Mouse (Mus musculus): ENCODE measurements around the gene Pxmp4. TPM values are rescaled to one million over a fixed set of nuclear protein-coding genes. Genes with fewer than 3 reads are reported as not detected.
A peak's percentile ranks its signal among the peaks of the same experiment; 100 is the strongest.

Pxmp4 gene
- polyA plus RNA-seq, 1 experiment from 2014 or later = 14.5 TPM

DNA sequence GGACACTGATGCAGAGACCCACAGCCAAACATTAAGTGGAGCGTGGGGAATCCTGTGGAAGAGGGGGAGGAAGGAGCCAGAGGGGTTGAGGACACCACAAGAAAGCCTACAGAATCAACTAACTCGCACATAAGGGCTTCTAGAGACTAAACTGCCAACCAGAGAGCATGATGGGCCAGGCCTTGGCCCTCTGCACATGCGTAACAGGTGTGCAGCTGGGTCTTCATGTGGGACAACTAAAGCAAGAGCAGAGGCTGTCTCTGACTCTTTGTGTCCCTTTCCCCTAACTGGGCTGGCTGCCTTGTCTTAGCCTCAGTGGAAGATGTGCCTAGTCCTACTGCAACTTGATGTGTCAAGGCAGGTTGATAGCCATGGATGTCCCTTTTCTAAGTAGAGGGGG, 13.6 kb upstream of the Pxmp4 start:
- Histone ChIP-seq H3K4me2 (ENCODE audit: low read depth) (no peak overlapping the region), H3K9ac (ENCODE audit: low read length) (no peak overlapping the region), H3K9me3 (ENCODE audit: control insufficient read depth, low read length) (no peaks in the 10 kb centered on the region), H3K27me3 (ENCODE audit: control insufficient read depth, insufficient read depth, low read length) (no peaks in the 10 kb centered on the region), H3K4me1 (ENCODE audit: control insufficient read depth, insufficient read depth, low read length) (no peaks in the 10 kb centered on the region; the same call in 1 of the 2 replicates), H3K27ac (ENCODE audit: low read depth, low read length) (no peak overlapping the region), H3K36me3 (ENCODE audit: control insufficient read depth, insufficient read depth, low read length) (no peaks in the 10 kb centered on the region), H3K4me3 (ENCODE audit: low read depth, low read length) (no peak overlapping the region)
- ATAC-seq (ENCODE audit: insufficient read depth, low FRiP score, low TSS enrichment) = no peak
- no peak for DNase-seq (ENCODE audit: low spot score)
- WGBS = 93% methylated on average over 3 of the region's 3 CpGs

- Histone ChIP-seq H3K36me3 (ENCODE audit: control insufficient read depth, insufficient read depth, low read length) (no peaks in the 10 kb centered on the region), H3K4me1 (ENCODE audit: control insufficient read depth, insufficient read depth, low read length) (no peaks in the 10 kb centered on the region; the same call in 1 of the 2 replicates), H3K27ac (ENCODE audit: low read depth, low read length) (no peak overlapping the region), H3K4me2 (ENCODE audit: low read depth) (no peak overlapping the region), H3K9me3 (ENCODE audit: control insufficient read depth, low read length) (no peaks in the 10 kb centered on the region), H3K9ac (ENCODE audit: low read length) (no peak overlapping the region), H3K27me3 (ENCODE audit: control insufficient read depth, insufficient read depth, low read length) (no peaks in the 10 kb centered on the region), H3K4me3 (ENCODE audit: low read depth, low read length) (no peak overlapping the region)
- 95% methylated on average over 5 of the region's 5 CpGs for WGBS
- ATAC-seq (ENCODE audit: insufficient read depth, low FRiP score, low TSS enrichment) (no peak), DNase-seq (ENCODE audit: low spot score) (no peak)
Measured at GRCm38 (mm10) chr2:154615674-154616073, 12.2 kb upstream of the Pxmp4 start.

GRCm38 (mm10) chr2:154614841-154615576, 11.5 kb upstream of the Pxmp4 start:
- no peaks in the 10 kb centered on the region; the same call in 1 of the 2 replicates for H3K4me1 ChIP-seq (ENCODE audit: control insufficient read depth, insufficient read depth, low read length)
- no peaks in the 10 kb centered on the region for H3K36me3 ChIP-seq (ENCODE audit: control insufficient read depth, insufficient read depth, low read length)
- WGBS = 74% methylated on average over 19 of the region's 19 CpGs
- no peak overlapping the region for H3K4me2 ChIP-seq (ENCODE audit: low read depth)
- no peak overlapping the region for H3K9ac ChIP-seq (ENCODE audit: low read length)
- ATAC-seq (ENCODE audit: insufficient read depth, low FRiP score, low TSS enrichment) (no peak), DNase-seq (ENCODE audit: low spot score) (no peak)
- no peaks in the 10 kb centered on the region for H3K27me3 ChIP-seq (ENCODE audit: control insufficient read depth, insufficient read depth, low read length)
- no peak overlapping the region; the same call in 1 of the 2 replicates for H3K27ac ChIP-seq (ENCODE audit: low read depth, low read length)
- no peaks in the 10 kb centered on the region for H3K9me3 ChIP-seq (ENCODE audit: control insufficient read depth, low read length)
- no peak overlapping the region for H3K4me3 ChIP-seq (ENCODE audit: low read depth, low read length)

DNA sequence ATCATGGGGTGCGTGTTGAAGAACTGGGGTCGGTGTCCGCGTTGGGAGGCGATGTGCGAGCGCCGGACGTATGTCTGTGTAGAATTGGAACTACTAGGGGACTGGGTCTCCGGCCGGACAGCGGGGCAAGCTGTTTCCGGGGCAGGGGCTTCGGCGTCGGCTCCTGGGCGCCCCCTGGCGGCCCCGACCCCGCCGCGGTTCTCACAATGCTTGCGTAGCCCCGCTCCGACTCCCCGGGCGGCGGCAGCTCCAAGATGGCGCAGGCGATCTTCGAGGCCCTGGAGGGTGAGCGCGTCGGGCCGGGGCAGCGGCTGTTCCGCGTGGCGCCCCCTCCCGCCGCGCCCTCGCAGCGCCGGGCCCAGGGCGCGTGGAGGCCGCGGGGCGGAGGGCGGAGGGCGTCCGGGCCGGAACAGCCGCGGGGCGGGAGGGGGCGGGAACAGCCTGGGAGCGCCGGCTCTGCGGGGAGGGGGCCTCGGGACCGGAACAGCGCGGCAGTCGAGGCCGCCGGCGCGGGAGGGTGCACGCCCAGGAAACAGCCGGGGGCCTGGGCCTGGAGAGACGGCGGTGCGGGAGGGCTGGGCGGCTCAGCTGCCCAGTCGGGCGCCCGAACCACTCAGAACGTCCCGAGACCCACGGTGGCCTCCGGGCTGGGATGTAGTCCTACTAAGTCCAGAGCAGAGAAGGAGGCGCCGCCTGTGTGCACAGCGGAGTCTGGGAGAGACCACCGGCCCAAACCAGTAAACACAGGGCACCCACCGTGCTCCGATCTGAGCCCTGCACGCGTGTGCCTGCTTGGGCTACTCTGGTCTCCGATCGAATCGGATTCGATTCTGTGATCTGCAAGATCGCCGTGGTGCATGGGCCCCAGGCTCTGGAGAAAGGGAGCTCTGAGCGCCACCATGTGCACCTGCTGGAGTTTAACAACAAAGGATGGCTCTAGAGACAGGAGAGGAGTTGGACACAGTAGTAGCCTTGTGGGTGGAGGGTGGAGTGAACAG, 9.9 kb upstream of the Pxmp4 start, which contains the start of the genes Zfp341 and 4930519P11Rik:
Zfp341 (plus strand) TSS at position 180 of the 998 bp plus-strand sequence.
4930519P11Rik (minus strand) TSS at position 320 of the 998 bp plus-strand sequence.
- under 1% methylated on average over 81 of the region's 98 CpGs for WGBS
- DNase-seq (ENCODE audit: low spot score) = peak; percentile 98
- Histone ChIP-seq H3K36me3 (ENCODE audit: control insufficient read depth, insufficient read depth, low read length) (no peaks in the 10 kb centered on the region), H3K4me3 (ENCODE audit: low read depth, low read length) (peak within 1 kb of the TSS; percentile 55), H3K9ac (ENCODE audit: low read length) (peak within 1 kb of the TSS; percentile 87), H3K27ac (ENCODE audit: low read depth, low read length) (peak within 1 kb of the TSS; percentile 96), H3K4me1 (ENCODE audit: control insufficient read depth, insufficient read depth, low read length) (no peaks in the 10 kb centered on the region; the same call in 1 of the 2 replicates), H3K27me3 (ENCODE audit: control insufficient read depth, insufficient read depth, low read length) (no peaks in the 10 kb centered on the region), H3K9me3 (ENCODE audit: control insufficient read depth, low read length) (no peaks in the 10 kb centered on the region), H3K4me2 (ENCODE audit: low read depth) (peak within 1 kb of the TSS; percentile 51)
- ATAC-seq (ENCODE audit: insufficient read depth, low FRiP score, low TSS enrichment) = peak; percentile 94

DNA sequence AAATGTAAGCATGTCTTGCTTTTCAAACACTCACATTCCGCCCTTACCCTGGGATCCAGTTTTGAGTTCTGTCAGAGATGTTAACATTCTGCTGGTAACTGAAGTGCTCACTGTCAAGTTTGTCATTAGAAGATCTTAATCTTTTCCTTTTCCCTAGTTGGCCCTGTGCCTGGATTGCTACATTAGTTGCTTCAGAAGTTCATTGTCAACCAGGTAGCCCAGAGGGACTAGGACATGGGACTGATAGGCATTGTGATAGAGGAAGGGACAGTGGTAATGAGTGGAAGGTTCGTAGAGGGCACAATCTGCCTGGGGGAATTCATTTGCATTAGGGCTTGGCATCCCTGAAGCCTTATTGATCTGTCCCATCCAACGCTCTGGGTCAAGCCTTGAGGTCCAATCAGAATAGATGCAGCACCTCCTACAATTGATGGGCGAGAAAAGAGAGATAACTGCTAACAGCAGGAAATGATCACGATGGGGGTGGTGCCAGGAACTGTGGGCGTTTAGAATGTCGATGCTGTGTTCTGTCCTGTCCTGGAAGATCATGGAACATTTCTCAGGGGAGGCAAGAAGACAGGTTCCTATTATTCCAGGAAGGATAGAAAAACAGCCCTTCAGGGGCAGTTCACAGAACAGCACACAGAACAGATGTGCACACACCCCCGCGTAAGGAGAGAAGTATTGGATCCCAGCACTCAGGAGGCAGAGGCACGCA, 5.7 kb upstream of the Pxmp4 start:
- no peaks in the 10 kb centered on the region; the same call in 1 of the 2 replicates for H3K4me1 ChIP-seq (ENCODE audit: control insufficient read depth, insufficient read depth, low read length)
- no peak overlapping the region for H3K4me3 ChIP-seq (ENCODE audit: low read depth, low read length)
- H3K27me3 ChIP-seq (ENCODE audit: control insufficient read depth, insufficient read depth, low read length) = no peaks in the 10 kb centered on the region
- ATAC-seq (ENCODE audit: insufficient read depth, low FRiP score, low TSS enrichment) (no peak), DNase-seq (ENCODE audit: low spot score) (no peak)
- no peaks in the 10 kb centered on the region for H3K9me3 ChIP-seq (ENCODE audit: control insufficient read depth, low read length)
- H3K27ac ChIP-seq (ENCODE audit: low read depth, low read length) = no peak overlapping the region
- H3K36me3 ChIP-seq (ENCODE audit: control insufficient read depth, insufficient read depth, low read length) = no peaks in the 10 kb centered on the region
- 66% methylated on average over 10 of the region's 10 CpGs for WGBS
- no peak overlapping the region for H3K9ac ChIP-seq (ENCODE audit: low read length)
- no peak overlapping the region for H3K4me2 ChIP-seq (ENCODE audit: low read depth)

- no peak for ATAC-seq (ENCODE audit: insufficient read depth, low FRiP score, low TSS enrichment)
- Histone ChIP-seq H3K27me3 (ENCODE audit: control insufficient read depth, insufficient read depth, low read length) (no peaks in the 10 kb centered on the region), H3K9me3 (ENCODE audit: control insufficient read depth, low read length) (no peaks in the 10 kb centered on the region), H3K36me3 (ENCODE audit: control insufficient read depth, insufficient read depth, low read length) (no peaks in the 10 kb centered on the region), H3K4me1 (ENCODE audit: control insufficient read depth, insufficient read depth, low read length) (no peaks in the 10 kb centered on the region), H3K4me2 (ENCODE audit: low read depth) (no peak overlapping the region), H3K4me3 (ENCODE audit: low read depth, low read length) (no peak overlapping the region), H3K27ac (ENCODE audit: low read depth, low read length) (no peak overlapping the region), H3K9ac (ENCODE audit: low read length) (no peak overlapping the region)
- DNase-seq (ENCODE audit: low spot score) = no peak
- 85% methylated on average over 1 of the region's 1 CpGs for WGBS
Measured at GRCm38 (mm10) chr2:154606965-154607364, 3.5 kb upstream of the Pxmp4 start.

GRCm38 (mm10) chr2:154604156-154604555, 648 bp upstream of the Pxmp4 start:
- Histone ChIP-seq H3K4me3 (ENCODE audit: low read depth, low read length) (peak overlapping the region; percentile 21; the same call in 1 of the 2 replicates), H3K27me3 (ENCODE audit: control insufficient read depth, insufficient read depth, low read length) (no peaks in the 10 kb centered on the region), H3K27ac (ENCODE audit: low read depth, low read length) (no peak overlapping the region), H3K4me2 (ENCODE audit: low read depth) (peak overlapping the region; percentile 42), H3K9me3 (ENCODE audit: control insufficient read depth, low read length) (no peaks in the 10 kb centered on the region), H3K9ac (ENCODE audit: low read length) (no peak overlapping the region), H3K36me3 (ENCODE audit: control insufficient read depth, insufficient read depth, low read length) (no peaks in the 10 kb centered on the region), H3K4me1 (ENCODE audit: control insufficient read depth, insufficient read depth, low read length) (no peaks in the 10 kb centered on the region)
- ATAC-seq (ENCODE audit: insufficient read depth, low FRiP score, low TSS enrichment) (no peak), DNase-seq (ENCODE audit: low spot score) (no peak)
- 41% methylated on average over 7 of the region's 7 CpGs for WGBS

DNA sequence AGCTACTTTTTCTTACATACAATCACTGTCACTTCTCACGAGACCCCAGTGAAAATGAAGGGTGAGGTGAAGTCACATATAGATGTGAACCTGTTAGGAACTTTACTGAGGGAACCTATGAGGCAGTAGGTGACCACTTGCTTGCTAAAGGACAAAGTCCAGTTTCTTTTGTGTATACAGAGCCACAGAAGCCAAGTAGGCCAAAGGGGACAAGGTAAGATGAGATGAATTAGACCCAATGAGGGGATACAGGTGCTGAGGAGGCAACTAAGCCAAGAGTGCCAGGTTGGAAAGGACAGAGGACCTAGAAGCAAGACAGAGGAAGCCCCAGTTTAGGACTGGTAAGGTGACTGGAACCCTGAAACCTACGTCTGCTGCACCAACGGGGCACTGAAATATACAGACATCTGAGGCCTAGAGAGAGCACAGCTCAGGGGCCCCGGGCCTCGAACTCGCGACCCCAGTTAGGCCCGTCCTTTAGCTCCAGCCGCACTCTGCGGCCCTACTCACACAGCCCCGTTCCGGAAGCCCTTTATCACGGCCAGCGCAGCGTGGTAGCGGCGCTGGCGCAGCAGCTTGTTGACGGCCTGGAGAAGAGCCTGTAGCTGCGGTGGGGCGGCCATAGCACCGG, 386 bp downstream of the Pxmp4 start:
- no peak for DNase-seq (ENCODE audit: low spot score)
- Histone ChIP-seq H3K9me3 (ENCODE audit: control insufficient read depth, low read length) (no peaks in the 10 kb centered on the region), H3K4me3 (ENCODE audit: low read depth, low read length) (peak overlapping the region; percentile 53), H3K9ac (ENCODE audit: low read length) (peak overlapping the region; percentile 67), H3K4me2 (ENCODE audit: low read depth) (peak overlapping the region; percentile 56), H3K4me1 (ENCODE audit: control insufficient read depth, insufficient read depth, low read length) (no peaks in the 10 kb centered on the region), H3K27ac (ENCODE audit: low read depth, low read length) (no peak overlapping the region), H3K36me3 (ENCODE audit: control insufficient read depth, insufficient read depth, low read length) (no peaks in the 10 kb centered on the region), H3K27me3 (ENCODE audit: control insufficient read depth, insufficient read depth, low read length) (no peaks in the 10 kb centered on the region)
- WGBS = 23% methylated on average over 22 of the region's 22 CpGs
- no peak; the same call in none of the 2 replicates for ATAC-seq (ENCODE audit: insufficient read depth, low FRiP score, low TSS enrichment)

Measured in neural tube, embryonic 11.5 days (tissue).